Mouse (Mus musculus) macrophage (primary cell): ENCODE data around the gene Ssc4d. TPM values are rescaled to one million over a fixed set of nuclear protein-coding genes. Genes with fewer than 3 reads are reported as not detected.

Experiments used
- H3K27ac ChIP-seq: fragments of 350-480 bp; formaldehyde crosslinking; 2 replicates; pipeline ENCODE4 v1.9.0; 2021
- H3K36me3 ChIP-seq: fragments of 350-480 bp; formaldehyde crosslinking; 2 replicates; pipeline ENCODE4 v1.9.0; 2021; ENCODE audit errors: inconsistent target
- H3K4me3 ChIP-seq: fragments of 350-480 bp; formaldehyde crosslinking; 2 replicates; pipeline ENCODE4 v1.9.0; 2021; ENCODE audit errors: inconsistent target
- H3K79me2 ChIP-seq: fragments of 350-480 bp; formaldehyde crosslinking; 2 replicates; pipeline ENCODE4 v1.9.0; 2021; ENCODE audit errors: inconsistent target
- WGBS: methylation state at CpG from one replicate; pipeline ENCODE4 v1.1.7; 2026; ENCODE audit warnings: inconsistent platforms; ENCODE audit not compliant: missing documents; 5-methylcytosine and 5-hydroxymethylcytosine counted together
- polyA plus RNA-seq: library from polyadenylated mRNA; stranded (reverse); fragments of 250-400 nt; gene quantifications from 3 replicates; pipeline ENCODE4 v1.2.4, GENCODE M21; 2018; ENCODE audit warnings: inconsistent platforms

Gene Ssc4d
- polyA plus RNA-seq, 1 experiment from 2014 or later: 3.3 TPM

GRCm38 (mm10) chr5:135994335-135994724 is 20.0 kb upstream of the Ssc4d start:
- H3K79me2 ChIP-seq: peaks cover 17% of the 10 kb centered on the region; the same call in 1 of the 2 replicates
- WGBS: 73% methylated on average over 8 of the region's 8 CpGs
- no peak overlapping the region for H3K27ac ChIP-seq
- H3K36me3 ChIP-seq: peaks cover 7% of the 10 kb centered on the region
- H3K4me3 ChIP-seq: no peak overlapping the region

DNA sequence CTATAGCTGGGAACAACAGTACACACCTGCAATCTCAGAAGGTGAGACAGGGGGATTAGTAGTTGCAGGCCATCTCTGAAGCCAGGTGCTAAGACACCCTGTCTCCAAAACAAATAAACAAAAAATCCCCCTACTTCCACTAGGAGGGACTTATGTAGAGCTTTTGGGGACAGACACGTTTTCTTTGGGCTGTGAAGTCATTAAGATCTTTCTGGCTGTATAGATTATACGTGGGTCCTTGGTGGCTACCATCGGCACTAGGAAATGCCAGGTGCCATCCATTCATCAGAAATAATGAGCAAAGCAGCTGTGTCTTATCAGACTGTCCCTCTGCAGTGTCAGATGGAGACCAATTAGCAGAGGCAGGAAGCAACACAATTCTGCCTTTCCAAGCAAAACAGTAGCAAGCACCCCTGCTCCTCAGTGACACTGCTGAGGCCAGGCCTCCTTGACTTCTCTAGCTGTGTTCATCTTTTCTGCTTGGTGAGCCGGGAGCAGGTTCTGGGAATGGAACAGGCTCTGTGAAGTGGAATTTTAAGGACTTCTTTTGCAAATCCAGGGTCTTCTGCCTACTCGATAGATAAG is 19.1 kb upstream of the Ssc4d start:
- Histone ChIP-seq H3K4me3 (no peak overlapping the region), H3K27ac (no peak overlapping the region), H3K36me3 (no peaks in the 10 kb centered on the region), H3K79me2 (peaks cover 17% of the 10 kb centered on the region; the same call in 1 of the 2 replicates)
- WGBS: 94% methylated on average over 4 of the region's 5 CpGs

GRCm38 (mm10) chr5:135990601-135991000 is 16.3 kb upstream of the Ssc4d start:
- Histone ChIP-seq H3K27ac (peak overlapping the region; percentile 33), H3K36me3 (no peaks in the 10 kb centered on the region), H3K79me2 (peaks cover 6% of the 10 kb centered on the region; the same call in 1 of the 2 replicates), H3K4me3 (no peak overlapping the region)
- 2% methylated on average over 5 of the region's 5 CpGs for WGBS

DNA sequence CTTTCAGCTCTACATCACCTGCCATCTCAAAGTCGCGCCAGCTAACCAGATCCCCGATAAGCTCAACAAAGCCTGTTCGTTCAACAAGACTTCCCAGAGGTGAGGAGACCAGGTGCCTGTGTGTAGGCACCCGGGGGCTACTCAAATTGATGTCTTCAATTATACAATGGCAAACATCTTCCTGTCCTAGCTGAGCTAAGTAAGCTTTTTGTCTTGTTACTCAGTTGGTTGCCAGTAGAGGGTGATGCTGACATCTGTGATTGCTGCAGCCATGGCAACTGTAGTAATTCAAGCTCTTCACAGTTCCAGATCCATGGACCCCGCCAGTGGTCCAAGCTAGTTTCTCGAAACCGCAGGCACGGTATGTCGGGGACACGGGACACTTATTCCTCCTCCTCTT is 12.9 kb upstream of the Ssc4d start:
- no peak overlapping the region for H3K27ac ChIP-seq
- H3K79me2 ChIP-seq: no peaks in the 10 kb centered on the region
- WGBS: 75% methylated on average over 10 of the region's 11 CpGs
- H3K4me3 ChIP-seq: no peak overlapping the region
- H3K36me3 ChIP-seq: no peaks in the 10 kb centered on the region

DNA sequence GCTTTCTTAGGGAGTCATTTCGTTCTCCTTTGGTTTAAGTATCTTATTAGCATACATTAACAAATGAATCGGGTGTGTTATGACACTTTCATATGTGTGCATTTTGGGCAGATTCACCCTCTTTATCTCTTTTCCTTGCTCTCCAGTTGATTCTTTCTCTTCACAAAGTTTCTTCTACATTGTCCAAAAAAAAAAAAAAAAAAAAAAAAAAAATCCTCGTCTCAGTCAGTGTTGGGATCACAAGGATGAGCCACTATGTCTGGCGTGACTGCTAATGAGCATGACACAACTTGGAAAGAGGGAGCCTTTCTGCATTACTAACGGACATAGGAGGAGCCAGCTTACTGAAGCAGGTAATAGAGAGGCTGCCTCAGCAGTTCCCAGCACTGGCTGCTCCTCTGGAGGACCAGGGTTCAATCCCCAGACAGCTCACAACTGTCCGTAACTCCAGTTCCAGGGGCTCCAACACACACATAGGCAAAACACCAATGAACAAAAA is 10.3 kb upstream of the Ssc4d start:
- Histone ChIP-seq H3K36me3 (no peaks in the 10 kb centered on the region), H3K79me2 (no peaks in the 10 kb centered on the region), H3K4me3 (no peak overlapping the region), H3K27ac (no peak overlapping the region)
- 92% methylated on average over 4 of the region's 6 CpGs for WGBS

DNA sequence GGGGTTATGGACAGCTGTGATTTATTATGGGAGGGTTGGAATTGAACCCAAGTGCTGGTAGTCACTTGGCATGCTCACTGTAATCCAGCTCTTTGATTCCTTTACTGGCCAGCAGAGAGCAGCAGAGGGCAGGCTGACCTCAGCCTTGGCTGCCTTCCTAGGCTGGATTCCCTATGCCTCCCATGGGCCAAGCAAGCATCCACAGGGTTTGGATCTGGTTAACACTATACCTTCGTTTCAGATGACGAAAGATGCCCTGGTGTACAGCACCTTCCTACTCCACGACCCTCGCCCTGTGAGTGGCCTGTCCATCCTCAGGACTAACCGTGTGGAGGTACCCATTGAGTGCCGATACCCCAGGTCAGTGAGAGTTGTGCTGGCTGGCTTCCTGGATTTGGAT is 8.1 kb upstream of the Ssc4d start:
- Histone ChIP-seq H3K79me2 (no peaks in the 10 kb centered on the region), H3K4me3 (no peak overlapping the region), H3K27ac (no peak overlapping the region), H3K36me3 (no peaks in the 10 kb centered on the region)
- WGBS: 75% methylated on average over 6 of the region's 6 CpGs

DNA sequence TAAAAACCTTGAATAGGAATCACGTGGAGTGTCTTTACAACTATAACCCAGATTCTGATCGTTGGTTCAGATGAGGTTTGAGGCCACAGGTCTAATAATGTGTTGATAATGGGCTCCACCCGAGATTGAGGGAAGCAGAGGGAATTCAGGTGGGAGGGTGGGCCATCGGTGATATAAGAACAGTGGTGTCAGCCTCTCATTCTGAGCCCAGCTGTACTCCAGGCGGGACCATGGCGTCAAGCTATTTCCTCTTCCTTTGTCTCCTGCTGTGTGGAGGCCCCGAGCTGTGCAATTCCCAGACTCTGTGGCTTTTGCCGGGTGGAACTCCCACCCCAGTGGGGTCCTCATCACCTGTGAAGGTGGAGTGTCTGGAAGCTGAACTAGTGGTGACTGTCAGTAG is 5.6 kb upstream of the Ssc4d start, which contains the start of gene Zp3:
TSS of gene Zp3 (plus strand) at position 196 of the 400 bp plus-strand sequence.
- 68% methylated on average over 6 of the region's 8 CpGs for WGBS
- no peaks in the 10 kb centered on the region for H3K79me2 ChIP-seq
- no peak within 1 kb of the TSS for H3K4me3 ChIP-seq
- no peak within 1 kb of the TSS for H3K27ac ChIP-seq
- no peaks in the 10 kb centered on the region for H3K36me3 ChIP-seq

DNA sequence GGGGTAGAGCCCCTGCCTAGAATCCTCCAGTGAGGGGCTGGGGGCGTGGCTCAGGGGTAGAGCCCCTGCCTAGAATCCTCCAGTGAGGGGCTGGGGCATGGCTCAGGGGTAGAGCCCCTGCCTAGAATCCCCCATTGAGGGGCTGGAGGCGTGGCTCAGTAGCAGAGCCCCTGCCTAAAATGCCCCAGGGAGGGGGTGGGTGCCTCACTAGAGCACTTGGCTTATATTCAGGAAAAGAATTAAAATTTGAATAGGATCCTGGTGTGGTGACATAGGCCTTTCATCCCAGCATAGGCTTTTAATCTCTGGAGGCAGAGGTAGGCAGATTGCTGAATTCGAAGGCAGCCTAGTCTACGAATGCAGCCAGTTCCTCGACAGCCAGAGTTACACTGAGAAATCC is 5.0 kb upstream of the Ssc4d start:
- H3K36me3 ChIP-seq: no peaks in the 10 kb centered on the region
- H3K4me3 ChIP-seq: no peak overlapping the region
- H3K27ac ChIP-seq: no peak overlapping the region
- no peaks in the 10 kb centered on the region for H3K79me2 ChIP-seq
- WGBS: 92% methylated on average over 5 of the region's 5 CpGs

- H3K36me3 ChIP-seq: no peaks in the 10 kb centered on the region
- no peaks in the 10 kb centered on the region for H3K79me2 ChIP-seq
- H3K4me3 ChIP-seq: no peak overlapping the region
- H3K27ac ChIP-seq: no peak overlapping the region
- WGBS: 94% methylated on average over 8 of the region's 8 CpGs
Measured at GRCm38 (mm10) chr5:135975893-135976668, 1.8 kb upstream of the Ssc4d start.

GRCm38 (mm10) chr5:135971876-135972275 is 2.5 kb downstream of the Ssc4d start:
- 83% methylated on average over 7 of the region's 7 CpGs for WGBS
- no peak overlapping the region for H3K4me3 ChIP-seq
- no peaks in the 10 kb centered on the region for H3K36me3 ChIP-seq
- no peak overlapping the region for H3K27ac ChIP-seq
- no peaks in the 10 kb centered on the region for H3K79me2 ChIP-seq

- Histone ChIP-seq H3K27ac (no peak overlapping the region), H3K79me2 (no peaks in the 10 kb centered on the region), H3K36me3 (no peaks in the 10 kb centered on the region), H3K4me3 (no peak overlapping the region)
- 96% methylated on average over 6 of the region's 6 CpGs for WGBS
Measured at GRCm38 (mm10) chr5:135970247-135970646, 4.1 kb downstream of the Ssc4d start.

GRCm38 (mm10) chr5:135968781-135969180 is 5.5 kb downstream of the Ssc4d start:
- Histone ChIP-seq H3K36me3 (no peaks in the 10 kb centered on the region), H3K79me2 (no peaks in the 10 kb centered on the region), H3K27ac (no peak overlapping the region), H3K4me3 (no peak overlapping the region)
- WGBS: 94% methylated on average over 1 of the region's 1 CpGs

DNA sequence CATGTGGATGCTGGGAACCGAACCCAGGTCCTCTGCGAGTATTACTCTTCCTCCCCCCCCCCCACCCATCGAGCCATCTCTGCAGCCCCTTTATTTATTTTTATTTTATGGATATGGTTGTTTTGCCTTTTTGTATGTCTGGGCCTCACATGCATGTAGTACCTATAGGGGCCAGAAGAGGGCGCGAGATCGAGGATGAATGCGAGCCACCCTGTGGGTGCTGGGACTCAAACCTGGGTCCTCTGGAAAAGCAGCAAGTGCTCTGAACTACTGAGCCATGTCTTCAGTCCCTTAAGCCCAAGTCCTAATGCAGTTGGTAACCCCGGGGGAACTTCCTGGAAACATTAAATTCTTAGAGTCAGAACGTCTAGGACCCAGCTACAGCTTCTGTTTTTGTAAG is 7.5 kb downstream of the Ssc4d start:
- H3K4me3 ChIP-seq: no peak overlapping the region
- H3K79me2 ChIP-seq: no peaks in the 10 kb centered on the region
- no peaks in the 10 kb centered on the region for H3K36me3 ChIP-seq
- H3K27ac ChIP-seq: no peak overlapping the region
- WGBS: 72% methylated on average over 6 of the region's 9 CpGs

DNA sequence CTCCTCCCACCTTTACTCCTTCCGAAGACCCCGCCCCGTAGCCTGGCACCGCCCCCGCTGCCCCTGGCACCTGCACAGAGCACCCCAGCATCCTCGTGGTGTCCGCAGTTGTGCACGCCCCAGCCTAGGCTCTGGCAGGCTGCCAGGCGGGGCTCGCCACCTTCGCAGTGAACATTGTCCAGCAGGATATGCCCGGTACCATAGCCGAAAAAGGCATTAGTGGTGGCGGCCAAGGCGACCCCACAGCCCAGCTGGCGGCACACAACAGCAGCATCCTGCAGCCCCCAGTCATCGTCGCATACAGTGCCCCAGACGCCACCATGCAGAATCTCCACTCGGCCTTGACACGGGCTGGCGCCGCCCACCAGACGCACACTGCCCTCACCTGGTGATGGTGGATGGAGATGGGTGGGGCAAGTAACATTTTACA is 8.8 kb downstream of the Ssc4d start:
- 45% methylated on average over 24 of the region's 24 CpGs for WGBS
- Histone ChIP-seq H3K27ac (no peak overlapping the region), H3K36me3 (no peaks in the 10 kb centered on the region), H3K4me3 (no peak overlapping the region), H3K79me2 (peaks cover 13% of the 10 kb centered on the region)

DNA sequence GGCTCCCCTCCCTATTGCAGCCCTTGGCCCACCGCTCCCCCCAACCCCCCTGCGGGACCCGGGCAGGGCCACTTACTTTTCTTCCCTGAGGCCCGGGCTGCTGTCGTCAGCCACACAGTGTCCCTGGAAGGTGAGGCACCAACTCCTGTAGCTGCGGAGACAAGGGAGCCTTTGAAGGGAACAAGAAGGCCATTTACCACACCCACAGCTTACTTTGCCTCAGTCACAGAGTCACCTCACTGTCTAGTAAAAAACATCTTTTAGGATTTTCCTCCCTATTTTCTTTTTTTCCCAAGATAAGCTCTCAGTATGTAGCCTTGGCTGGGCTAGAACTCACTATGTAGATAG is 11.1 kb downstream of the Ssc4d start:
- Histone ChIP-seq H3K36me3 (no peaks in the 10 kb centered on the region), H3K27ac (peak overlapping the region; percentile 32; the same call in 1 of the 2 replicates)

More for the DNA sequence above, 11.1 kb downstream of the Ssc4d start:
- Histone ChIP-seq H3K4me3 (peak overlapping the region; percentile 12; the same call in 1 of the 2 replicates), H3K79me2 (peaks cover 16% of the 10 kb centered on the region)
- 15% methylated on average over 6 of the region's 6 CpGs for WGBS
